Mouse (Mus musculus) kidney, adult 10 weeks (tissue): Measurements from ENCODE around the gene Ddx23. TPM values are rescaled to one million over a fixed set of nuclear protein-coding genes. Genes with fewer than 3 reads are reported as not detected.

Experiments used
- polyA plus RNA-seq: library from polyadenylated mRNA; stranded (reverse); fragments of 350-450 nt; fragmentation: Illumina TruSeq; extraction: RNeasy Lipid Tissue Mini Kit (QIAGEN cat#74804); gene quantifications from one replicate; pipeline ENCODE4 v1.2.3, GENCODE M21; 2014; ENCODE audit warnings: low read depth, low replicate concordance

The Ddx23 gene
- polyA plus RNA-seq, result 2.1 TPM

GRCm38 (mm10) chr15:98662567-98663545 is at the start of gene Ddx23:
Gene Ddx23, minus strand, starts transcription at chr15:98662894.

GRCm38 (mm10) chr15:98707766-98708372 is 45.2 kb upstream of the Ddx23 start, which contains the start of gene Ccdc65:
Gene Ccdc65, plus strand, starts transcription at chr15:98708207.

GRCm38 (mm10) chr15:98676940-98677728 is 14.4 kb upstream of the Ddx23 start, which contains the start of gene Rnd1:
Gene Rnd1, minus strand, starts transcription at chr15:98677461.

GRCm38 (mm10) chr15:98630540-98630939 is 32.2 kb downstream of the Ddx23 start, which contains the start of gene Cacnb3:
Gene Cacnb3, plus strand, starts transcription at chr15:98630840.

GRCm38 (mm10) chr15:98609331-98610130 is 53.2 kb downstream of the Ddx23 start, which contains the start of gene Adcy6:
Gene Adcy6, minus strand, starts transcription at chr15:98610076.

Other genes with a start within 250 kb of the Ddx23 start
- not detected for gene Olfr282, start 231.7 kb downstream of the Ddx23 start, polyA plus RNA-seq
- gene Olfr281, start 210.3 kb downstream of the Ddx23 start, polyA plus RNA-seq, result not detected
- not detected for gene OR5BS1P, start 193.0 kb downstream of the Ddx23 start, polyA plus RNA-seq
- not detected for gene Lalba, start 180.2 kb downstream of the Ddx23 start, polyA plus RNA-seq
- not detected for gene Olfr279, start 170.5 kb downstream of the Ddx23 start, polyA plus RNA-seq
- gene Kansl2, start 128.6 kb downstream of the Ddx23 start, polyA plus RNA-seq, result 29.9 TPM
- 41.7 TPM for gene Ccnt1, start 92.0 kb downstream of the Ddx23 start, polyA plus RNA-seq
- not detected for gene 4930415O20Rik, start 91.9 kb downstream of the Ddx23 start, polyA plus RNA-seq
- gene Adcy6, start 52.8 kb downstream of the Ddx23 start, polyA plus RNA-seq, result 7.5 TPM
- gene Cacnb3, start 32.1 kb downstream of the Ddx23 start, polyA plus RNA-seq, result 0.44 TPM
- gene Rnd1, start 14.6 kb upstream of the Ddx23 start, polyA plus RNA-seq, result 0.40 TPM
- gene Ccdc65, start 45.3 kb upstream of the Ddx23 start, polyA plus RNA-seq, result 0.69 TPM
- gene Fkbp11, start 65.3 kb upstream of the Ddx23 start, polyA plus RNA-seq, result not detected
- 32.6 TPM for gene Arf3, start 100.3 kb upstream of the Ddx23 start, polyA plus RNA-seq
- not detected for gene Wnt10b, start 115.3 kb upstream of the Ddx23 start, polyA plus RNA-seq
- not detected for gene Wnt1, start 127.0 kb upstream of the Ddx23 start, polyA plus RNA-seq
- gene Ddn, start 146.6 kb upstream of the Ddx23 start, polyA plus RNA-seq, result 2.7 TPM
- gene Prkag1, start 168.6 kb upstream of the Ddx23 start, polyA plus RNA-seq, result 54.5 TPM
- gene Kmt2d, start 208.3 kb upstream of the Ddx23 start, polyA plus RNA-seq, result 1.3 TPM
- 4.1 TPM for gene Rhebl1, start 231.6 kb upstream of the Ddx23 start, polyA plus RNA-seq
- gene Dhh, start 235.6 kb upstream of the Ddx23 start, polyA plus RNA-seq, result 0.24 TPM